Mouse (Mus musculus) urinary bladder, adult 18-20 months (tissue): ENCODE results near the gene Pex26.

ENCODE experiments used
- DNase-seq, 2 experiments: peaks; one replicate each; pipeline ENCODE4 v3.0.0; 2022; ENCODE audit warnings: low spot score in 2 of 2, mixed read lengths in 2 of 2

Pex26 gene

GRCm38 (mm10) chr6:121209584-121209983, 26.1 kb downstream of the Pex26 start:
- no peak for DNase-seq

GRCm38 (mm10) chr6:121210149-121210925, 26.9 kb downstream of the Pex26 start, which contains the start of gene Tuba8:
TSS of gene Tuba8 (plus strand) at chr6:121210696.
- peak; percentile 58 to 66 for DNase-seq

- DNase-seq: no peak
These were observed 27.4 kb downstream of the Pex26 start for GRCm38 (mm10) chr6:121210926-121211289.

- DNase-seq: peak in 1 of 2 experiments; percentile 31
These were observed 28.3 kb downstream of the Pex26 start for GRCm38 (mm10) chr6:121211743-121212142.

- DNase-seq: no peak
These were observed 29.5 kb downstream of the Pex26 start for GRCm38 (mm10) chr6:121212988-121213387.

- no peak for DNase-seq
These were observed 30.8 kb downstream of the Pex26 start for GRCm38 (mm10) chr6:121214221-121214620.

- no peak for DNase-seq
These were observed 31.3 kb downstream of the Pex26 start for GRCm38 (mm10) chr6:121214667-121215330.

GRCm38 (mm10) chr6:121215336-121215735, 31.9 kb downstream of the Pex26 start:
- DNase-seq: no peak

GRCm38 (mm10) chr6:121215896-121216295, 32.4 kb downstream of the Pex26 start:
- no peak for DNase-seq

GRCm38 (mm10) chr6:121216589-121217255, 33.3 kb downstream of the Pex26 start:
- no peak for DNase-seq

GRCm38 (mm10) chr6:121218002-121218401, 34.5 kb downstream of the Pex26 start:
- no peak for DNase-seq

GRCm38 (mm10) chr6:121219406-121219805, 35.9 kb downstream of the Pex26 start:
- no peak for DNase-seq

- DNase-seq: no peak
These were observed 36.7 kb downstream of the Pex26 start for GRCm38 (mm10) chr6:121220181-121220580.

- no peak for DNase-seq
These were observed 38.6 kb downstream of the Pex26 start for GRCm38 (mm10) chr6:121221876-121222597.

- DNase-seq: no peak
These were observed 39.5 kb downstream of the Pex26 start for GRCm38 (mm10) chr6:121223001-121223400.

- DNase-seq: no peak
These were observed 40.6 kb downstream of the Pex26 start for GRCm38 (mm10) chr6:121224067-121224466.

GRCm38 (mm10) chr6:121224993-121225392, 41.5 kb downstream of the Pex26 start:
- no peak for DNase-seq

GRCm38 (mm10) chr6:121226043-121226442, 42.6 kb downstream of the Pex26 start:
- no peak for DNase-seq

- no peak for DNase-seq
These were observed 43.3 kb downstream of the Pex26 start for GRCm38 (mm10) chr6:121226744-121227143.

- DNase-seq: no peak
These were observed 45.0 kb downstream of the Pex26 start for GRCm38 (mm10) chr6:121228421-121228820.

GRCm38 (mm10) chr6:121232652-121233051, 49.2 kb downstream of the Pex26 start:
- DNase-seq: no peak

GRCm38 (mm10) chr6:121236386-121236785, 52.9 kb downstream of the Pex26 start:
- DNase-seq: no peak
